10 mouse cellular contexts compared by ENCODE assay signal in genomic region chr14:121368108-121368705, GRCm38 (mm10). TPM values are rescaled to one million over a fixed set of nuclear protein-coding genes. Genes with fewer than 3 reads are reported as not detected.
DNase-seq lines count a peak whose midpoint lies in the region; ATAC-seq and TF ChIP-seq lines count a peak whose summit lies in the region.
"Had no signal": no experiment of that assay in that cellular context is flagged by ENCODE, and none has a peak within 500 bp of the region (broad histone marks: within the 10 kb centered on the region; RNA-seq: fewer than 3 reads in every experiment).

No protein-coding gene starts in this region.

- H3K4me3 ChIP-seq in heart, embryonic 11.5 days (ENCODE audit: low read depth, low read length), result no peak overlapping the region
- H3K4me3 ChIP-seq in megakaryocyte, embryonic 14.5 days (replicated peaks), result peak overlapping the region; percentile 75
- no peak overlapping the region for H3K4me3 ChIP-seq in intestine, postnatal 0 days (ENCODE audit: low read depth, low read length)
- no peak overlapping the region for H3K4me3 ChIP-seq in stomach, embryonic 15.5 days (replicated peaks)

- 0 out of 2 replicates have a peak, but pooled peaks cover 4% of the 10 kb centered on the region for H3K9me3 ChIP-seq in heart, embryonic 11.5 days (replicated peaks; ENCODE audit: control insufficient read depth, low read length)
- H3K9me3 ChIP-seq in megakaryocyte, embryonic 14.5 days, result no peaks in the 10 kb centered on the region
- no peaks in the 10 kb centered on the region for H3K9me3 ChIP-seq in intestine, postnatal 0 days (ENCODE audit: control insufficient read depth)
- H3K9me3 ChIP-seq in stomach, embryonic 15.5 days, result no peaks in the 10 kb centered on the region

- no peak for ATAC-seq in heart, embryonic 11.5 days (replicated peaks; ENCODE audit: insufficient number of reproducible peaks, low FRiP score, low TSS enrichment)
- no peak for ATAC-seq in megakaryocyte, adult 5-6 weeks (ENCODE audit: poor library complexity, severe bottlenecking)
- no peak for ATAC-seq in intestine, postnatal 0 days
- 0 out of 2 replicates have a peak, but pooled peaks have one; percentile 12 for ATAC-seq in stomach, embryonic 15.5 days (ENCODE audit: insufficient read depth, low FRiP score, low read depth)
- ATAC-seq: activated CD4-positive, CD25-positive, alpha-beta regulatory T cell, adult 4 months had no signal

- no peak for DNase-seq in heart, adult 9 months (ENCODE audit: low spot score in 2 of 2)
- DNase-seq in adrenal gland, postnatal 14 days, result no peak
- DNase-seq in adipocyte (ENCODE audit: low spot score), result no peak
- DNase-seq: left cerebral cortex, postnatal 4 days had no signal

- peaks cover 72% of the 10 kb centered on the region for H3K4me1 ChIP-seq in heart, embryonic 11.5 days (ENCODE audit: control insufficient read depth, insufficient read depth, low read length)
- peaks cover 100% of the 10 kb centered on the region for H3K4me1 ChIP-seq in megakaryocyte, embryonic 14.5 days
- peaks cover 31% of the 10 kb centered on the region for H3K4me1 ChIP-seq in intestine, postnatal 0 days (replicated peaks; ENCODE audit: control insufficient read depth, insufficient read depth, low read length)
- H3K4me1 ChIP-seq in stomach, embryonic 15.5 days, result peaks cover 47% of the 10 kb centered on the region

- 0 out of 2 replicates have a peak overlapping the region, but pooled peaks have one; percentile 28 for H3K9ac ChIP-seq in heart, embryonic 11.5 days (ENCODE audit: low read depth, low read length)
- no peak overlapping the region for H3K9ac ChIP-seq in intestine, postnatal 0 days (ENCODE audit: low read depth, low read length)
- H3K9ac ChIP-seq in stomach, embryonic 15.5 days, result no peak overlapping the region

- H3K4me2 ChIP-seq in heart, embryonic 11.5 days, result no peak overlapping the region
- peak overlapping the region; percentile 17; the same call in 1 of the 2 replicates for H3K4me2 ChIP-seq in intestine, postnatal 0 days (replicated peaks; ENCODE audit: low read depth)
- 0 out of 2 replicates have a peak overlapping the region, but pooled peaks have one; percentile 1 for H3K4me2 ChIP-seq in stomach, embryonic 15.5 days

- H3K27ac ChIP-seq in heart, embryonic 11.5 days (ENCODE audit: low read depth, low read length), result 0 out of 2 replicates have a peak overlapping the region, but pooled peaks have one; percentile 12
- no peak overlapping the region for H3K27ac ChIP-seq in intestine, postnatal 0 days (ENCODE audit: low read depth, low read length)
- H3K27ac ChIP-seq in stomach, embryonic 15.5 days, result peak overlapping the region; percentile 74

- 66% methylated on average over 4 of the region's 4 CpGs for WGBS in heart, embryonic 11.5 days (ENCODE audit: insufficient replicate concordance)
- 33% methylated on average over 4 of the region's 4 CpGs for WGBS in intestine, postnatal 0 days
- 40% methylated on average over 4 of the region's 4 CpGs for WGBS in stomach, embryonic 15.5 days

- TF ChIP-seq CTCF in intestine, postnatal 0 days (IDR thresholded peaks at IDR 0.05; ENCODE audit: low read depth), result no peak

- no peaks in the 10 kb centered on the region for H3K36me3 ChIP-seq in heart, embryonic 11.5 days (ENCODE audit: control insufficient read depth, insufficient read depth, low read length)
- H3K36me3 ChIP-seq in megakaryocyte, embryonic 14.5 days (replicated peaks; ENCODE audit: low read length), result peaks cover 46% of the 10 kb centered on the region
- H3K36me3 ChIP-seq in intestine, postnatal 0 days (ENCODE audit: control insufficient read depth, insufficient read depth), result peaks cover 6% of the 10 kb centered on the region; the same call in 1 of the 2 replicates
- H3K36me3 ChIP-seq in stomach, embryonic 15.5 days, result 0 out of 2 replicates have a peak, but pooled peaks cover 5% of the 10 kb centered on the region

- H3K27me3 ChIP-seq in heart, embryonic 11.5 days (ENCODE audit: control insufficient read depth, insufficient read depth, low read length), result no peaks in the 10 kb centered on the region
- H3K27me3 ChIP-seq in megakaryocyte, embryonic 14.5 days (replicated peaks), result no peaks in the 10 kb centered on the region
- H3K27me3 ChIP-seq in intestine, postnatal 0 days (replicated peaks; ENCODE audit: control insufficient read depth, insufficient read depth, low read length), result no peaks in the 10 kb centered on the region
- H3K27me3 ChIP-seq in stomach, embryonic 15.5 days (replicated peaks), result no peaks in the 10 kb centered on the region

RNA-seq across cellular contexts. Expression of gene Stk24, which starts 11.6 kb away (rescaled TPM):
- 37.7 and 38.1 TPM in 2 replicates for polyA plus RNA-seq in heart, embryonic 11.5 days (2014; fragmentation: Nextera tagmentation; extraction: Ambion mirVana)
- polyA plus RNA-seq in megakaryocyte, embryonic 14.5 days (2012; ENCODE audit: insufficient read depth, low replicate concordance), result 37.4 and 52.9 TPM in 2 replicates
- total RNA-seq in megakaryocyte, adult 5-6 weeks (2015), result 143 and 146 TPM in 2 replicates
- total RNA-seq in megakaryocyte, adult 5-6 weeks (2017), result 105 and 124 TPM in 2 replicates
- 39.2 and 40.7 TPM in 2 replicates for polyA plus RNA-seq in intestine, postnatal 0 days (2015; fragmentation: Nextera tagmentation; extraction: Ambion mirVana)
- 44.2 and 44.5 TPM in 2 replicates for polyA plus RNA-seq in stomach, embryonic 15.5 days (2015; fragmentation: Nextera tagmentation; extraction: Ambion mirVana)
- total RNA-seq in adrenal gland, postnatal 14 days (2021), result 93.2 and 95.8 TPM in 2 replicates
